Mouse (Mus musculus) CD4-positive helper T cell, adult 2 months (primary cell): ENCODE measurements around the gene Dclre1b.

Experiments
- DNase-seq: peaks from one replicate; pipeline ENCODE4 v3.0.0-alpha.2; 2012; ENCODE audit warnings: low read depth, missing footprints, low spot score

Dclre1b gene

DNA sequence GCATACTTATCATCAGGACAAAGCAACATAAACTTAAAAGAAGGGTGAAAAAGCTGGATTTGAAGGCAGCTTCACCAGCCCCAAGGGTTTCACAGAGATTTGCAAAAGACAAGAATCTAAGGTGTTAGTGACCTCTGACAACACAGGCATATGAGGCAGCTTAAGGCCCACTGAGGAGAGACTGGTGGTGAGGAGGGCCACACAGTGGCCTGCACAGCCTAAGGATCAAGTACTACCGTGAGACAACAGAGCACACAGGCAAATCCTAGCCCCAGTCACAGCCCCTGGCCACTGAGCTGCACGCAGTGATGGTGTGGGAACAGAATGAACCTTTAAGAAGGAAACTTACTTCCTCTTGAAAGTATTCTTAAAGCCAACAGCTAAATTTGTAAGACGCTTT lies 35.7 kb downstream of the Dclre1b start:
- peak; percentile 19 for DNase-seq

DNA sequence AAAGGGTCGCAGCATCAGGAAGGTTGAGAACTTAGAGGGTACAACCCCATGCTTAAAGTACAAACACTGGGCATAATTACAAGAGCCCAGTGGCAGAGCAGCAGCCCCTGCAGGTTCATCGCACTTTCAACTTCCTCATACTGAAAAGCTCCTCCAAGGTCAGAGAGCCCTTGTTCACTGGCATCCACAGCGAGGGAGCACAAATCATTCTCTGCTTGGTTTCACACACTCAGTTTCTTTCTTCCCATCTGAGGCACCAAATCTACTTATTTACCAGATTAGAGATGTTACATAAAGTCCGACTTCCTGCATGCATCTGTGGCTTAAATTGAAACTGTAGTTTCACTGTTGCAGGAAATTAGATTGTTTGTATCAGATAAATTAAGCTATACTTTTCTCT lies 36.4 kb downstream of the Dclre1b start:
- DNase-seq = peak; percentile 49

DNA sequence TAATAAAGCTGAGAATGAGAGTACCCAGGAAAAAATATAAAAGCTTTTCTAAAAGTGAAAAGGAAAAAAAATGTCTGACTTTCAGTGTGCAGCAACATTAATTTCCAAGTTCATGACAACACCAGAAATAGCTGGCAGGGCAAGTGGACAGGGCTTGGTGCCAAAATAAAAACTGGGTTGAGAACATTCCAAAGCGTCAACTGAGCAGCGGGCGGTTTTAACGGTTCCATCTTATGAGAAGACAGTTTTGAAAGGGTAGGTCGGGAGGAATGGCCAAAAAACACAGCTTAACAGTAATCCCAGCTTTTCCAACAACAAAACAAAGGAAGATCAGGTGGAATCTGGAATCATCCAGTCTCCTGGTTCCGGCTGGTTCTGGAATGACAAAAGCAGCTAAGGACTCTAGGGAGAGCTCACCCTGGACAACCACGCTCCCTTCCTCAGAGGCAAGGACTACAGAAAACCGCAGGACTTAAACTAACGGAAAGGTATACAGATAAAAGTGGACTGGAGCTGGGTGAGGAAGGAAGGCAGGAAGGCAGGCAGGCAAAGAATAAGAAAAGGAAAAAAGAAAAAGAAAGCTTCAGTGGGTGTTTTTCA lies 37.6 kb downstream of the Dclre1b start:
- no peak for DNase-seq

DNA sequence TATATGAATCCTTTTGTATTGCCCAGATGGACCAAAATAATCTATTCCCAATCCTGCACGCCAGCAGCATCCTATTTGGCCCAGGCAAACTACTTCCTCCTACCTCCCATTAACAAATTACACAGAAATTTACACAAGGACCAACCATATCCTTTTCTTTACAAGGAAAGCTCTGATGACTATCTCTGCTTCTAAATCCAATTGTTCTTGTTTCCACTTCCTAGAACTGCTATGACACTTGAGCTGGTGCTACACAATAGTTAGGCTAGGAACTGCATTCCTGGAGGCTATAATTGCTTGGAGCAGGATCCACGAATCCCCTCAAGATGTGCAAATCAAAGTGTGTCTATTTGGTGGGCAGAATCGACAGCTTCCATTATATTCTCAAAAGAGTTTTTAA lies 42.5 kb downstream of the Dclre1b start:
- no peak for DNase-seq

DNA sequence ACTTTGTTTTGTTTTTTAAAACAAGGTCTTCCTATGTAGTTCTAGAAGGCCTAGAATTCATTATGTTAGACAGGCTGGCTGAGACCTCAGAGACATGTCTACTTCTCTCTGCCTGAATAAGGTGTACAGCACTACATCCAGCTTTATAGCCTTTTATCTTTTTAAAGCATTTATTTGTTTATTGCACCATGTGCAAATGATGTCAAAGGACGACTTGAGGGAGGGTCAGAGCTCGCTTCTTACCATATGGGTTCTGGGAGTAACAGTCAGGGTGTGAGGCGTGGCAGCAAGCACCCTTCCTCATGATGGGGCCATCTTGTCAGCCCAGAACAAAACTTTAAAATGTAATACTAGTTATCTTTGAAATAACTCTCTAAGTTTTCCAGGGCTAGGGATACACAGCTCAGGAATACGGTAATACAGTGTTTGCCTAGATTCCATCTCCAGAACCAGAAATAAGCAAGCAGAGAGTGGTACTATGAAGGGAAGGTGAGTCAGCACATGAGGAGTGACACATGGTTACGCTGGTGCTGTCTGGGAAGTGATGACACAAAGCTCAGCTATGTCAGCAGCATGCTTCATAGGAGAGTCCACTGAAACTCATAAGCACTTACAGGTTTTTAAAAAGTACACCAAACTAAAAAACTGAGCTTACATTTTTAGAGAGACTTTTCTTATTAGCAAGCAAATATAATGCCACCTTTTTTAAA lies 49.8 kb downstream of the Dclre1b start:
- no peak for DNase-seq

DNA sequence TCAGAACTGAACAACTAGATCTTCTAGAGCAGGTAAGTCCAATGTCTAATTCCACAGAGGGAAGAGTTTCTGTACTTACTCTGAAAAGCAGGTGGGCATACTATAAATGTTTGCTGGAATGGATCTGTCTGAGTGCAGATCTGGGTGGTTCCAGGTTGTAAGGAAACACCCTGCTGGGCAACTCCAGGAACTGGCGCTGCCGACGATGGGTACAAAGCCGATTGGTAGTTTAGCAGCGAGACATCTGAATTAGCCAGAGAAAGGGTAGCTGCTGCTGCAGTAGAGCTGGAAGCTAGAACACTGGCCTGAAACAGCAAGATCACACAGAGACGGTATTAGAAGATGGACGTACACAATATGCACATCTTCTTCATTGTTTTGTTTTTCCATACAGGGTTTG lies 50.8 kb downstream of the Dclre1b start:
- no peak for DNase-seq

DNA sequence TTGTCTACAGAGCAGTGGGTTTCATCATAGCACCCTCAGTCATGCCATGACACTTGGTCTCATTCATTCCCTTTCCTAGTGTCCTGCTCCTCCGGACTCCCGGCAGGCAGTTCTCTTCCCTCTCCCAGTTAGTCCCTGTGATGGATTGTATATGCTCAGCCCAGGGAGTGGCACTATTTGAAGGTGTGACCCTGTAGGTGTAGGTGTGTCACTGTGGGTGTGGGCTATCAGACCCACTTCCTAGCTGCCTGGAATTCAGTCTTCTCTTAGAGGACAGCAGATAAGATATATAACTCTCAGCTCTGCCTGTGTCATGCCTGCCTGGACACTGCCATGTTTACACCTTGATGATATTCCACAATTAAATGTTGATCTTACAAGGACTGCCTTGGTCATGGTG lies 52.3 kb downstream of the Dclre1b start:
- no peak for DNase-seq

DNA sequence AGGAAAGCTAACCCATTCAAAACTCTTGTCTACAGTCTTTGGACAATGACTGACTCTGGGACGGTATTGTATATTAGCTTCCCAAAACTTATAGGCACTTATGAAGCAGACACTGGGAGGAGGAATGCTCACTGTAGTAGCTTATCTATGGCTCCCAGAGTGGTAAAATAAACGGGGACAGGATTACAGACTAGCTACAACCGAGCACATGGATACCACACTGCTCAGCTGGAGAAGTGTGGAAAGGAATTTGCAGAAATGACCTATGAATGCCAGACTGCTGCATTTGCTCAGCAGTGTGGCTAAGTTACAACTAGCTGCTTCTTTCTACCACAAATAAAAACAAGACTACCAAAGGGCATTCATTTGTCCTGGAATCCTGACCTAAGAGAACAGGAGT lies 53.9 kb downstream of the Dclre1b start:
- DNase-seq = no peak

DNA sequence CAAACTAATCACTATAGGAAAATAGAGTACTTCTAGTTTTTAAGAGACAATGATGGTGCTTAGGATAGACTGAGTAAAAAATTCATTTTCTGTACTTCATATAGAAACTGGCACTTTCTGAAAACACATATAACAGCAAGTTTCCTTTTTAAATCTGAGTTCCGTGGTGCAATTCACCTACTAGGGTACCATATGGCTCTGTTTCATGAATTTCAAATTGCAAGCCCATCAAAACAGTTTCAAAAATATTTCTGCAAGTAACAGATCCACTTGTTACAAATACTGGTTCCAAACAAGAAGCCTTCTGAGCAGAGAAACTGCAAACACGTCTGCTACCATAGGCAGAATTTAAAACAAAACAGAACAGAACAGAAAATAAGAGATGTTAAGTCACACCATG lies 57.7 kb downstream of the Dclre1b start:
- no peak for DNase-seq
